Mouse (Mus musculus) neural tube, embryonic 10.5 days (tissue): ENCODE measurements around the gene Gng8.

Experiments
- DNase-seq: peaks from one replicate; pipeline ENCODE4 v3.0.0-alpha.2; 2017; ENCODE audit warnings: low spot score; ENCODE audit errors: extremely low spot score

Gng8 gene

GRCm38 (mm10) chr7:16891641-16892351, at the start of gene Gng8:
Gng8 (plus strand) TSS chr7:16891786.
- DNase-seq = peak; percentile 91

DNA sequence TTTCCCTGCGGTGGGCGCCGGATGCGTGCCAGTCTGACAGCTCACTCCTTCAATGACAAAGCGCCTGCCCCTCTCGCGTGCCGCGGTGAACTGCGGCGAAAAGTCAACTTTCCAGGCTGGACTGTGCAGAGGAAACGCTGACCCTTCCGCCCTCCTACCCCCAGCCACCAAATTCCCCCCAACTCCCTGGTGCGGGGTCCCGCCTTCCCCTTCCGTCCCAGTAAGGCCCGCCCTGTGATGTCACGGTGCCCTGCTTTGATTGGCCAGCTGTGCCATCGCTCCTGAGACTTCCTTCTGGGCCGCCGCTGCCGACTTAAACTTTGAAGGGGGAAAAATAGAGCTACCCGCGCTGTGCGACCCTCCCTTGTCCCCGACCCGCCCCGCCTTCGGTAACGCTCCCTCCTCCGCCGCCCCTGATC, 48.9 kb upstream of the Gng8 start, which contains the start of gene Prkd2:
Gene Prkd2, plus strand, starts transcription at position 258 of the 419 bp plus-strand sequence.
- peak; percentile 90 for DNase-seq

DNA sequence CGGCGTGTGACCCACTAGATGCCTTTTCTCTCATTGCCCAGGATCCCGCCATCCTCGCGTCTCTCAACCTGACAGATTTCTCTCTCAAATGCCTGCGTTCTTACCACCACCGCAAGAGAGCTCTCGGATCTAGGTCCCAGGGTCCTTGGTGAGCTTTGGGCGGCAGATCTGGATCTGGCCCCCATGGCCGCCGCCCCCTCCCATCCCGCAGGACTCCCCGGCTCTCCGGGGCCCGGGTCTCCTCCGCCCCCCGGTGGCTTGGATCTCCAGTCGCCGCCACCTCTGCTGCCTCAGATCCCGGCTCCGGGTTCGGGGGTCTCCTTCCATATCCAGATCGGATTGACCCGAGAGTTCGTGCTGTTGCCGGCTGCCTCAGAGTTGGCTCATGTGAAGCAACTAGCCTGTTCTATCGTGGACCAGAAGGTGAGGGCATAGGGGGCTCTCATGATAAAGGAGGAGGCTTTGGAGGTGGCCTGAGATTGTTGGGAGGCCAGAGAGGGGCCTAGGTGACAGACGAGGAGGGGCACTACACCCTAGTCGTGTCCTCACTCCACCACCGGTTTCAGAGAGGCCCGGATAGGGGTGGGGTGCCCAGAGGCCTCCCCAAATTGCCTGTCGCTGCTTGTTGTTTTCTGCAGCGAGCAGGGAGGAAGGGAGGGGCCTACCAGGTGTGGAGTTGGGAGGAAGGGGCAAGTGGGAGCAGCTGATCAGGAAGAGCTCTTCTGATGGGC, 48.0 kb upstream of the Gng8 start:
- DNase-seq = peak; percentile 46

DNA sequence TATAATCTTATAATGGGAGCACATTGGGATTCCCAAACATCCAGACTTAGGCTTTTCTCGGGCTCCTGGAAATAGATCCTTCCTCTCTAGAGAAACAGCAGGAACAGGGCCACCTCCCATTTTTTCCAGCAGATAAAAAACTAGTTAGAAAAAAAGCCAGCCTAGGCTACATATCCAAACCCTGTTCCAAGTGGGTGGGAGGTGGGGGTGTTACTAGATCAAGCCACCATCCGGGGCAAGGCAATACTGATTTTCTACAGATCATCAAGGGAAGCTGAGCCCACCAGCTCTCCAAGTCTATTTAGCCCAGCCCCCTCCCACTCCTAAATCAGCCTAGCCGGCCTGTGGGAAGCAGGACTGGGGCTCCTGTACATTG, 46.9 kb upstream of the Gng8 start:
- DNase-seq = no peak

GRCm38 (mm10) chr7:16845072-16845819, 46.3 kb upstream of the Gng8 start:
- DNase-seq = no peak

- no peak for DNase-seq
These were observed 45.8 kb upstream of the Gng8 start for GRCm38 (mm10) chr7:16845820-16846167.

- DNase-seq = no peak
These were observed 44.8 kb upstream of the Gng8 start for GRCm38 (mm10) chr7:16846775-16847174.

GRCm38 (mm10) chr7:16847507-16847906, 44.1 kb upstream of the Gng8 start:
- DNase-seq = no peak

DNA sequence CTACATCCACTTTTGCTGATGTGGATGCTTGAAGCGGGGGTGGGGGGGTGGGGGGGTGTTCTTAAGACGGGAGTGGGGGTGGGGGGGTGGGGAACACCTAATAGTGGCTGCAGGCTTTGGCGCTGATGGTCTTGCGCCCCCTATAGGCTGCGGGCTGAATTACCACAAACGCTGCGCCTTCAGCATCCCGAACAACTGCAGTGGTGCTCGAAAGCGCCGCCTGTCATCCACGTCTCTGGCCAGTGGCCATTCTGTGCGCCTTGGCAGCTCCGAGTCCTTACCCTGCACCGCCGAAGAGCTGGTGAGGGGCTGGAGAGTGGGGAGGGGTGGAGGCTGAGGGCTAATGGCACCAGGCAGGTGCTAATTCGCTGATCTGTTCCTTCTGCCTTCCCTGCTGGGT, 43.0 kb upstream of the Gng8 start:
- DNase-seq = peak; percentile 63

DNA sequence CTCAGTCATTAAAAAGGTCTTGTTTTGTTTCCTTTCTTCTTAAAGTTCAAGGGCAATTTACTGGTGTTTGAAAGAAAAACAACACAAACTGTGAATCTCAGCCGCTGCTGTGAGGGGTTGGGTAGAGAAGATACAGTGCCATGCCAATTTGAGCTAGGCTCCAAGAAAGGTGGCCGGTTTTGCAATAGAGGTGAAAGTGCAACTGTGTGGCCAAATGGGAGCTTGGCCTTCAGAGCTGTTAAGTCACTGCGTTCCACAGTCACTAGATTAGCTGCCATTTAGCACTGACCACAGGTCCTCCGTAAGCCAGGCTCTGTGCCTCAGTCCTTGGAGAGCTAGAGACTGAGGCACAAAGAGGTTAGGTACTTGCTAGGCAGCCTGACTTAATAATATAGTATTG, 40.0 kb upstream of the Gng8 start:
- DNase-seq = no peak

DNA sequence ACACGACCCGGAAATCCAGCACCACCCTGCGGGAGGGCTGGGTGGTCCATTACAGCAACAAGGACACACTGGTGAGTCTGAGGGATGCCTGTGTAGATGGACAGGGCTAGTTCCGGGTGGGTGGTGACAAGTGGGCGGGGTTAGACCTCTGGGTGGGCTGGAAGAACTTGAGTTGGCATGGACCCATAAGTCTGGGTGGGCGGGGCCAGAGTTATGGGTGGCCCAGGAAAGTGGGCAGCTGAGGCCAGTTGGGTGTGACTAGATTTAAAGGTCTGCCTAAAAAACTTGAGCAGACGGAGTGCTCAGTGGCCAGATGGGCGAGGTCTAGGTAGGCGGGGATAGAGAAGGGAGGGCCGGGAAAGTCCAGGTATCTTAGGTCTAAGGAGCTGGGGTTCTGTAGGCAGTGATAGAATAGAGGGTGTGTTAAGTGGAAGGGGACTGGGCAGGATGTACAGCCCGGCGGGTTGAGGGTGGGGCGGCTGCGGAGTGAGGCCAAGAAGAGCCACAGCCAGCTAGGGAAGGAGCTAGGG, 38.2 kb upstream of the Gng8 start:
- DNase-seq = no peak

DNA sequence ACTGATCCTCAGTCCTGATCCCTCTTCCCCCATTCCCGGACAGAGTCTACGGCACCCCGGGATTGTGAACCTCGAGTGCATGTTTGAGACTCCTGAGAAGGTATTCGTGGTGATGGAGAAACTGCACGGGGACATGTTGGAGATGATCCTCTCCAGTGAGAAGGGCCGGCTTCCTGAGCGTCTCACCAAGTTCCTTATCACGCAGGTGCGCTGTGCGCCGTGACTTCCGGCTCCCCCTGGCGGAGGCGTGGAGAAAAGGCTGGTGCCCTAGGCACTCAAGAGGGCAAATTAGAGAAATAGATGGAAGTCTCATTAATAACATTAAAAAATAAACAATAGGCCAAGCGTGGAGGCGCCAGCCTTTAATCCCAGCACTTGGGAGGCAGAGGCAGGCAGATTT, 33.2 kb upstream of the Gng8 start:
- DNase-seq = peak; percentile 39

DNA sequence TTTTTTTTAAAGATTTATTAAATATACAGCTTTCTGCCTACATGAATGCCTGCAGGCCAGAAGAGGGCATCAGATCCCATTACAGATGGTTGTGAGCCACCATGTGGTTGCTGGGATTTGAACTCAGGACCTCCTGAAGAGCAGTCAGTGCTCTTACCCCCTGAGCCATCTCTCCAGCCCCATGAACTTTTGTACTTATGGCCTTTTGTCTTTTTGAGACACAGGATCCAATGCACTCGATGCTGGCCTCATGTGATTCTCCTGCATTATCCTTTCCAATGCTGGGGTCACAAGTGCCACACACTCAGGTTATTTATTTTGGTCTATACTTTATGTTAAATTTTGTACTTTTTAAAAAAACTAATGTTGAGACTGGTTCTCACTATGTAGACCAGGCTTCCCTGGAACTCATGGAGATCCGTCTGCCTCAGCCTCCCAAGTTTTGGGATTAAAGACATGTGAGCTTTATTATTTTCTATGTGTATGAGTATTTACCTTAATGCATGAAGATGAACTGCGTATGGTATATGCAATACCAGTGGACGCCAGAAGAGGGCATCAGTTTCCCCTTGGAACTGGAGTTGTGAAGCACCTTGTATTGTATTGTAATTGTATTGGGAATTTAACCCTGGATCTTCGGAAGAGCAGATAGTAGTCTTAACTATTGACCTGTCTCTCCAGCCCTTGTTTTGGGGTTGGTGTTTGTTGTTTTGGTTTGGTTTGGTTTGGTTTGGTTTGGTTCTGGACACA, 31.5 kb upstream of the Gng8 start:
- peak; percentile 70 for DNase-seq

DNA sequence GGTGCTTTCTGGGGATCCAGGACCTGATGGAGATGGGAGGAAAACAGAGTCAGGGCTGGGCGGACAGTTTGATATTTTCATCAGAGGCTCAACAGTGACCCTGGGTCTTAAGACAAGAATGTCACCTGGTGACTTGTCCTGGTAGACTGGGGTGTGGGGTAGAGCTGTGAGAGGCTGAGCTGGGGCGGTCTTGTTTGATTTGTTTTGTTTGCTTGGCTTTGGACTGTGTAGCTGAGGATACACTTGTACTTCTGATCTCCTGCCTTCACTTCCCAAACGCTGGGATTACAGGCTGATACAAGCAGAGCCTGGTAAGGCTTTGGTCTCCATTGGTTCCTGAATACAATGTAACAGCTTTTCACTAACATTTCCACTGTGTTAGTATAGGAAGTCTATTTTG, 24.1 kb upstream of the Gng8 start:
- no peak for DNase-seq

GRCm38 (mm10) chr7:16869497-16869896, 22.1 kb upstream of the Gng8 start:
- peak; percentile 42 for DNase-seq

DNA sequence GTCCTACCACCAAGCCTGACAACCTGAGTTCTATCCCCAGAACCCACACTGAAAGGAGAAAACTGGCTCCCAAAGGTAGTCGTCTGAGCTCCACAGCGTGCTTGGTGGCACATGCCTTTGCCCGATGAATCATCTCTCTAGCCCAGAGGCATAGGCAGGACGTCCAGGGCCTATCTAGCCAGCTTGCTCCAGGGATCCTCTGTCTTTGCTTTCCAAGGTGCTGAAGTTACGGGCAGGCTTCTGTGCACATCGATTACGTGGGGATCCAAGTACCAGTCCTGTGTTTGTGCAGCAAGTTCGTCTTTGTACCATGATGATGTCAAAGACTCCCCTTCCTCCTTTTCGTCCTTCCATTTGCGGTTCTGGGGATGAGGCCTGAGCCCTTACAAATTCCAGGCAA, 20.0 kb upstream of the Gng8 start:
- no peak for DNase-seq

DNA sequence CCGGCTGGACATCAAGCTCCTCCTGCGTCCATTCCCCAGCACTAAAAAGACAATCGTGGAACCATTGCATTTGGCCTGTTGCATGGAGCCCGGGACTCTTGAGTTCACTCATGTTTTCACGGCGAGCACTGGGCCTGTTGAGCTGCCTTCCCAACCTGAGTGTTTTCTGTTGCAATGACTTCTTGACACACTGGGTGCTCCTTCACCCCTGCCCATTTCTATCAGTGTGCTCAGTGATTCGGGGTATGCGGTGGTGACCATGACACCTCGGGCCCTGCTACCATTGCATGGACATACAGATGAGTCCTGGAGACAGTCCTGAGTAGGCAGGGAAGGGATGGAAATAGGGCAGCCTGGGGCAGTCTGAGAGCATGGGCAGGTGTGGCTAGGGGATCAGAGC, 19.1 kb upstream of the Gng8 start:
- no peak for DNase-seq

GRCm38 (mm10) chr7:16873392-16873791, 18.2 kb upstream of the Gng8 start:
- DNase-seq = no peak

DNA sequence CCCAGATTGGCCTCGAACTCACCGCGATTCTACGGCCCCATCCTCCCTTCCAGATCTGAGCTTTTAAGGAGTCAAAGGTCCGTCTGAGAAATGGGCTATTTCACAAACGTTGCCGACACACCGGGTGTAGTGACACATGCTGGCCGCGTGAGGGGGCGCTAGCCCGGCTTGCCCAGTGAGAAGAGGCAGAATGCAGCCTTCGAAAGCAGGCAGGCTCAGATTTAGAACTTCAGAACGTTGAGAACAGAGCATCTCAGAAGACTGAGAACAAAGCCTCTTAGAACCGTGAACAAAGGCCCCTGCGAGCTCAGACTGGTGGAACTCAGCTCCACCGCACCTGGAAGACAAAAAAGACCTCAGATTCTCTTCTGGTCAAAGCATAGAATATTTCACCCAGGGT, 17.4 kb upstream of the Gng8 start:
- peak; percentile 75 for DNase-seq

DNA sequence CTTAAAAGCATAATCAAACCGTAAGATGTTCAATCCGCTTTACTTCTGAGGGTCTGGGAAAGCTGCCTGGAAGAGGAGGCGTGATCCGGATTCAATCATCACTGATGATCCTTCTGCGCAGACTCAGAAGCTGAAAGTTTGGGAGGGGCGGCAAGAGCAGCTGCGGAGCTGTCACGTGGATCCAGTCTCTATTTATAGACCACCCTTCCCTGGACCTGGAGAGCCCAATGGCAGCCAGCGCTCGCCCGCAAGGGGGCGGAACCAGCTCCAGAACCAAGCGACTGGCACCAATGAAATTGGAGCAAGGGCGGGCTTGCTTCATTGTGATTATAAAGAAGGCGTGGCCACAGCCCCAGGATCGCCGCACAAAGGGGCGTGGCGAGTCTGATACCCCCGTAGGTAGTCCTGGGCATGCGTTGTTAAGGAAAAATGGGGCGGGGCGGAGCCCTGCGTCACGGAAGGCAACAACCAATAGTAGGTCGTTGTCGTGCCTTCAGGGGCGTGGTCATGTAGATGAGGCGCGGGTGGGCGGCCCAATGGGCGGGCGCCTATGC, 16.8 kb upstream of the Gng8 start:
- peak; percentile 99 for DNase-seq

- DNase-seq = no peak
These were observed 16.5 kb upstream of the Gng8 start, which contains the start of gene Dact3 for GRCm38 (mm10) chr7:16875310-16875325. Dact3 (plus strand) TSS chr7:16875317.

DNA sequence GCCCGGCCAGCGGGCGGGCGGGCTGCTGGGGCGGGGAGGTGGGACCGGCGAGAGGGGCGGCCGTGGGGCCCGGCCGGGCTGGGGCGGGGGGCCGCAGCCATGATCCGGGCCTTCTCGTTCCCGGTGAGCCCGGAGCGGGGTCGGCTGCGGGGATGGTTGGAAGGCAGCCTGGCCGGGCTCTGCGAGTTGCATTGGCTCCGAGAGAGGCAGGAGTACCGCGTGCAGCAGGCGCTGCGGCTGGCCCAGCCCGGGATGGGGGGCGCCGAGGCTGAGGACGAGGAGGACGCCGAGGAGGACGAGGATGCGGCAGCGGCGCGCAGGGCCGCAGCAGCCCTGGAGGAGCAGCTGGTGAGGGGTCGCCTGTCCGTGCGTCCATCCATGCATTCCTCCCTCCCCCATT, 16.3 kb upstream of the Gng8 start:
- DNase-seq = no peak
